Mouse (Mus musculus) kidney, adult 2 months (tissue): ENCODE measurements around the gene Lrrc71. TPM values are rescaled to one million over a fixed set of nuclear protein-coding genes. Genes with fewer than 3 reads are reported as not detected.

Source experiments
- DNase-seq: peaks from one replicate; pipeline ENCODE4 v3.0.0; 2021
- H3K27ac ChIP-seq: fragments of 200-500 bp; 2 replicates; pipeline ENCODE4 v1.5.1; 2012; ENCODE audit warnings: low read depth, low read length, control low read depth, inconsistent platforms; ENCODE audit not compliant: insufficient read depth
- H3K27me3 ChIP-seq: fragments of 200-500 bp; replicated peaks from 2 replicates; pipeline ENCODE4 v1.6.1; 2012; ENCODE audit warnings: mild to moderate bottlenecking, moderate library complexity, low read length, inconsistent platforms; ENCODE audit not compliant: control insufficient read depth, insufficient read depth
- H3K36me3 ChIP-seq: fragments of 200-500 bp; 2 replicates; pipeline ENCODE4 v1.6.1; 2012; ENCODE audit warnings: mild to moderate bottlenecking, moderate library complexity, low read length, inconsistent platforms; ENCODE audit not compliant: control insufficient read depth, insufficient read depth
- H3K4me1 ChIP-seq: fragments of 200-500 bp; 2 replicates; pipeline ENCODE4 v1.6.1; 2011; ENCODE audit warnings: low read length; ENCODE audit not compliant: control insufficient read depth, insufficient read depth
- H3K4me3 ChIP-seq: fragments of 200-500 bp; 2 replicates; pipeline ENCODE4 v1.5.1; 2011; ENCODE audit warnings: mild to moderate bottlenecking, low read depth, low read length, control low read depth; ENCODE audit not compliant: insufficient read depth
- CTCF ChIP-seq: fragments of 200-500 bp; conservative IDR thresholded peaks from 2 replicates; pipeline ENCODE4 v1.5.1; 2011; ENCODE audit warnings: low read depth, mild to moderate bottlenecking, control low read depth, low read length, moderate library complexity, mixed read lengths; ENCODE audit not compliant: insufficient read depth, insufficient read length
- POLR2A ChIP-seq: fragments of 200-500 bp; IDR thresholded peaks from one replicate; pipeline ENCODE4 v1.6.1; 2011; ENCODE audit warnings: low read depth, low read length, control low read depth
- WGBS: fragments of 180-500 bp; shearing (Covaris S2); methylation state at CpG from one replicate; pipeline ENCODE4 v1.1.7; 2018; 5-methylcytosine and 5-hydroxymethylcytosine counted together
- polyA plus RNA-seq: library from polyadenylated mRNA; depleted of rRNA; stranded (reverse); fragments of >200 nt; gene quantifications from 2 replicates; pipeline ENCODE4 v1.2.3, GENCODE M21; 2012; rRNA removed

The Lrrc71 gene
- polyA plus RNA-seq, 1 experiment = 0.48 TPM

GRCm38 (mm10) chr3:87718525-87718924 lies 29.9 kb downstream of the Lrrc71 start:
- no peaks in the 10 kb centered on the region for H3K27me3 ChIP-seq
- TF ChIP-seq POLR2A (no peak), CTCF (no peak)
- H3K4me1 ChIP-seq = no peaks in the 10 kb centered on the region
- DNase-seq = no peak
- H3K27ac ChIP-seq = no peak overlapping the region
- peaks cover 7% of the 10 kb centered on the region for H3K36me3 ChIP-seq
- H3K4me3 ChIP-seq = no peak overlapping the region
- WGBS = 72% methylated on average over 2 of the region's 2 CpGs

Other genes with a start within 250 kb of the Lrrc71 start
- gene Etv3, start 223.2 kb downstream of the Lrrc71 start, polyA plus RNA-seq = 8.4 and 9.1 TPM in 2 replicates
- gene Arhgef11, start 131.1 kb downstream of the Lrrc71 start, polyA plus RNA-seq = 34.7 and 35.4 TPM in 2 replicates
- gene Ntrk1, start 46.5 kb upstream of the Lrrc71 start, polyA plus RNA-seq = 2.5 and 4.5 TPM in 2 replicates
- 23.9 and 27.8 TPM in 2 replicates for gene Insrr, start 48.3 kb upstream of the Lrrc71 start, polyA plus RNA-seq
- 60.5 and 71.0 TPM in 2 replicates for gene Pear1, start 75.7 kb upstream of the Lrrc71 start, polyA plus RNA-seq
- gene Sh2d2a, start 98.1 kb upstream of the Lrrc71 start, polyA plus RNA-seq = 0.56 and 2.4 TPM in 2 replicates
- 36.3 and 37.3 TPM in 2 replicates for gene Prcc, start 137.0 kb upstream of the Lrrc71 start, polyA plus RNA-seq
- gene Hdgf, start 157.7 kb upstream of the Lrrc71 start, polyA plus RNA-seq = 104 and 113 TPM in 2 replicates
- 71.9 and 100 TPM in 2 replicates for gene Mrpl24, start 170.9 kb upstream of the Lrrc71 start, polyA plus RNA-seq
- 11.0 and 11.5 TPM in 2 replicates for gene Isg20l2, start 181.7 kb upstream of the Lrrc71 start, polyA plus RNA-seq
- gene Rrnad1, start 182.1 kb upstream of the Lrrc71 start, polyA plus RNA-seq = 19.3 and 27.3 TPM in 2 replicates
- 0.88 and 0.94 TPM in 2 replicates for gene Crabp2, start 200.0 kb upstream of the Lrrc71 start, polyA plus RNA-seq
- gene Nes, start 222.5 kb upstream of the Lrrc71 start, polyA plus RNA-seq = 7.2 and 7.5 TPM in 2 replicates